Mouse (Mus musculus) heart, postnatal 0 days (tissue): ENCODE results near the gene Tex14. TPM values are rescaled to one million over a fixed set of nuclear protein-coding genes. Genes with fewer than 3 reads are reported as not detected.
"Not testable (repeated sequence)": the region's sequence is repeated elsewhere in the genome, so short reads cannot be mapped to it uniquely, and the experiment has no call there.

ENCODE experiments used
- ATAC-seq: fragments of 200-750 bp; cut with Nextera tagmentation; 2 replicates; pipeline ENCODE4 v1.8.0; 2017; ENCODE audit warnings: low read depth, moderate number of reproducible peaks, moderate library complexity; ENCODE audit not compliant: insufficient read depth
- DNase-seq: peaks from one replicate; pipeline ENCODE4 v3.0.0-alpha.2; 2016; ENCODE audit warnings: low spot score
- H3K27ac ChIP-seq: fragments of 300-500 bp; sonication (generic); 2 replicates; pipeline ENCODE4 v1.5.1; 2014; ENCODE audit warnings: low read depth, mild to moderate bottlenecking
- H3K27me3 ChIP-seq: fragments of 300-500 bp; sonication (generic); 2 replicates; pipeline ENCODE4 v1.6.1; 2014; ENCODE audit warnings: low read length, mixed read lengths; ENCODE audit not compliant: control insufficient read depth, insufficient read depth
- H3K36me3 ChIP-seq: fragments of 300-500 bp; sonication (generic); replicated peaks from 2 replicates; pipeline ENCODE4 v1.6.1; 2014; ENCODE audit warnings: low read length, mixed read lengths; ENCODE audit not compliant: control insufficient read depth, insufficient read depth
- H3K4me1 ChIP-seq: fragments of 300-500 bp; sonication (generic); 2 replicates; pipeline ENCODE4 v1.6.1; 2014; ENCODE audit warnings: antibody characterized with exemption; ENCODE audit not compliant: control insufficient read depth, insufficient read depth
- H3K4me2 ChIP-seq: fragments of 300-500 bp; sonication (generic); 2 replicates; pipeline ENCODE4 v1.6.1; 2014; ENCODE audit warnings: low read depth, mild to moderate bottlenecking, low read length, moderate library complexity
- H3K4me3 ChIP-seq: fragments of 300-500 bp; sonication (generic); 2 replicates; pipeline ENCODE4 v1.5.1; 2014; ENCODE audit warnings: low read depth, low read length
- H3K9ac ChIP-seq: fragments of 300-500 bp; sonication (generic); replicated peaks from 2 replicates; pipeline ENCODE4 v1.6.1; 2014; ENCODE audit warnings: low read depth, low read length, mixed read lengths
- H3K9me3 ChIP-seq: fragments of 300-500 bp; sonication (generic); replicated peaks from 2 replicates; pipeline ENCODE4 v1.6.1; 2016; ENCODE audit warnings: low read length; ENCODE audit not compliant: control insufficient read depth
- CTCF ChIP-seq: IDR thresholded peaks from 2 replicates; pipeline ENCODE4 v1.5.1; 2016; ENCODE audit warnings: antibody characterized with exemption, control low read depth, low read depth
- EP300 ChIP-seq: IDR thresholded peaks from 2 replicates; pipeline ENCODE4 v1.6.1; 2016; ENCODE audit warnings: antibody characterized with exemption, low read depth
- WGBS: fragments of 180-500 bp; shearing (Covaris S2); extraction: QIAGEN DNeasy Blood & Tissue Kit; methylation state at CpG from one replicate; pipeline ENCODE4 v1.1.7; 2014; 5-methylcytosine and 5-hydroxymethylcytosine counted together
- polyA plus RNA-seq: library from polyadenylated mRNA; unstranded; fragments of >200 nt; fragmentation: Nextera tagmentation; extraction: Ambion mirVana; gene quantifications from 2 replicates; pipeline ENCODE4 v1.2.1, GENCODE M21; 2015
- total RNA-seq: library from RNA; depleted of rRNA; stranded (reverse); fragments of >200 nt; gene quantifications from 2 replicates; pipeline ENCODE4 v1.2.3, GENCODE M21; 2014; ENCODE audit warnings: low replicate concordance

Tex14 gene
- total and polyA plus RNA-seq, 2 experiments from 2014 or later, result 0.22 to 0.46 TPM

- no peaks in the 10 kb centered on the region for H3K27me3 ChIP-seq
- ATAC-seq (peak; percentile 99), DNase-seq (peak; percentile 91)
- peak overlapping the region; percentile 72 for H3K4me2 ChIP-seq
- H3K4me3 ChIP-seq, result peak overlapping the region; percentile 76
- H3K9me3 ChIP-seq, result no peaks in the 10 kb centered on the region
- H3K4me1 ChIP-seq, result peaks cover 3% of the 10 kb centered on the region; the same call in 1 of the 2 replicates
- H3K36me3 ChIP-seq, result no peaks in the 10 kb centered on the region
- 0 out of 2 replicates have a peak, but pooled peaks have one; percentile 43 for TF ChIP-seq EP300
- TF ChIP-seq CTCF, result no peak; the same call in 1 of the 2 replicates
- peak overlapping the region; percentile 75 for H3K9ac ChIP-seq
- WGBS, result 1% methylated on average over 58 of the region's 58 CpGs
- peak overlapping the region; percentile 90 for H3K27ac ChIP-seq
These were observed 583 bp upstream of the Tex14 start for GRCm38 (mm10) chr11:87404111-87404853.

- H3K9ac ChIP-seq, ATAC-seq, H3K36me3 ChIP-seq, H3K27ac ChIP-seq, DNase-seq, H3K4me3 ChIP-seq, H3K27me3 ChIP-seq, H3K4me2 ChIP-seq, H3K4me1 ChIP-seq, H3K9me3 ChIP-seq: not testable (repeated sequence)
- WGBS, result 61% methylated on average over 3 of the region's 3 CpGs
- TF ChIP-seq CTCF, result peak; percentile 32
These were observed 8.5 kb downstream of the Tex14 start for GRCm38 (mm10) chr11:87413412-87413811.

- no peaks in the 10 kb centered on the region for H3K36me3 ChIP-seq
- H3K9ac ChIP-seq, result no peak overlapping the region
- H3K4me2 ChIP-seq, result no peak overlapping the region
- H3K27ac ChIP-seq, result no peak overlapping the region
- WGBS, result 58% methylated on average over 5 of the region's 5 CpGs
- no peak for TF ChIP-seq CTCF
- no peak for TF ChIP-seq EP300
- DNase-seq (no peak), ATAC-seq (no peak)
- H3K27me3 ChIP-seq, result no peaks in the 10 kb centered on the region
- no peaks in the 10 kb centered on the region for H3K9me3 ChIP-seq
- no peak overlapping the region for H3K4me3 ChIP-seq
- H3K4me1 ChIP-seq, result no peaks in the 10 kb centered on the region
These were observed 11.3 kb downstream of the Tex14 start for GRCm38 (mm10) chr11:87416120-87416519.

- Histone ChIP-seq H3K4me3 (no peak overlapping the region), H3K27ac (no peak overlapping the region), H3K4me2 (no peak overlapping the region), H3K4me1 (0 out of 2 replicates have a peak, but pooled peaks cover 4% of the 10 kb centered on the region), H3K9ac (no peak overlapping the region), H3K9me3 (no peaks in the 10 kb centered on the region), H3K27me3 (no peaks in the 10 kb centered on the region), H3K36me3 (no peaks in the 10 kb centered on the region)
- TF ChIP-seq CTCF (no peak), EP300 (no peak)
- DNase-seq, result no peak
- no peak for ATAC-seq
These were observed 16.0 kb downstream of the Tex14 start for GRCm38 (mm10) chr11:87420861-87421260.

- Histone ChIP-seq H3K9me3 (no peaks in the 10 kb centered on the region), H3K27ac (peak overlapping the region; percentile 89), H3K27me3 (no peaks in the 10 kb centered on the region), H3K36me3 (no peaks in the 10 kb centered on the region), H3K9ac (peak overlapping the region; percentile 57), H3K4me2 (peak overlapping the region; percentile 63), H3K4me3 (peak overlapping the region; percentile 45), H3K4me1 (0 out of 2 replicates have a peak, but pooled peaks cover 4% of the 10 kb centered on the region)
- ATAC-seq (no peak), DNase-seq (peak; percentile 49)
- 10% methylated on average over 6 of the region's 6 CpGs for WGBS
- TF ChIP-seq CTCF (no peak), EP300 (no peak)
These were observed 16.9 kb downstream of the Tex14 start for GRCm38 (mm10) chr11:87421760-87422201.
